Mouse (Mus musculus) erythroblast, adult 5-6 weeks (primary cell): Measurements from ENCODE around the gene Tmem270. TPM values are rescaled to one million over a fixed set of nuclear protein-coding genes. Genes with fewer than 3 reads are reported as not detected.
"Not testable (repeated sequence)": the region's sequence is repeated elsewhere in the genome, so short reads cannot be mapped to it uniquely, and the experiment has no call there.

Experiments used
- ATAC-seq: replicated peaks from 2 replicates; pipeline ENCODE4 v1.8.0; 2016; ENCODE audit warnings: moderate number of reproducible peaks, mild to moderate bottlenecking, moderate TSS enrichment, inconsistent platforms; ENCODE audit not compliant: poor library complexity, low FRiP score, severe bottlenecking
- total RNA-seq, 2 experiments: library from RNA; stranded (forward) in 1 of 2; stranded (reverse) in 1 of 2; fragments of 150-400 nt in 1 of 2; fragments of 200-764, 138-1000 nt in 1 of 2; gene quantifications; 2 replicates each; pipeline versions ENCODE4 v1.2.3 to v1.2.4; 2015 to 2017; ENCODE audit warnings: low replicate concordance in 2 of 2

The Tmem270 gene
- 0.96 TPM in 1 of 2 replicates, not detected in the other for total RNA-seq (2015; ENCODE audit: low replicate concordance)
- total RNA-seq (2017; ENCODE audit: low replicate concordance), result not detected in 2 replicates

DNA sequence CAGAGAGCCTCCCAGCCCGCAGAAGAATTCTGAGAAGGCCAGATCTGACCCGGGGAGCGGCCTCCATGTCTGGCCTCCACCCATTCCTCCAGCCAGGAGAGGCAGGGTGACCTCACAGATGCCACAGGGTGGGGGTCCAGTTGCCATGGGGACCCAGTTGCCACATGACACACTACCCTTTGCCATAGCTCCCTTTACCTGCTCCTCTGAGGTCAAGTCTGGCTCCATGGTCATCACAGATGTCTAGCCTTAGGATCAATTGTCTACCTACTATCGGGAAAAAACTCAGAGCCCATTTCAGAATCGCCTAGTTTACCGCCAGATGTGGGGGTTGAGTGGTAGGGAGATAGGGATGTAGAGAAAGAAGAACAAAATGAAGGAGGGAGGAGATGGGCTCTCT is at the start of gene Tmem270:
TSS of gene Tmem270 (minus strand) at position 101 of the 400 bp plus-strand sequence.
- no peak for ATAC-seq

DNA sequence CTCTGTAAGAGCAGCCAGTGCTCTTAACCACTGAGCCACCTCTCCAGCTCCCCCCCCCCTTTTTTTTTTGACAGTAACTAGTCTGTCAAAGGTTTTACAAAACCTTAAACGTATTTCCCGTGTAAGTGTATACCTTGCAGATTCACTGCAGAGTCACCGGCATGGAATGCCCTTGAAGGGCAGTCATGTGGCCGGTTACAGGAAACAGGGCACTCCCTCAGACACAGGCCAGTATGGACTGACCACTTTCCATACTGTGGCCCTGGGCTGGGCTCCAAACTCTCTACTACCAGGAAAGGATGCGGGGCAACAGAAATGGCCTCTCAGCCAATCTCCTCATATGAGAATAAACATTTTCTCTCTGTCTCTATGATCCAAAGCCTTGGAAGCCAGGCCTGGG is 49.0 kb upstream of the Tmem270 start:
- ATAC-seq, result no peak

DNA sequence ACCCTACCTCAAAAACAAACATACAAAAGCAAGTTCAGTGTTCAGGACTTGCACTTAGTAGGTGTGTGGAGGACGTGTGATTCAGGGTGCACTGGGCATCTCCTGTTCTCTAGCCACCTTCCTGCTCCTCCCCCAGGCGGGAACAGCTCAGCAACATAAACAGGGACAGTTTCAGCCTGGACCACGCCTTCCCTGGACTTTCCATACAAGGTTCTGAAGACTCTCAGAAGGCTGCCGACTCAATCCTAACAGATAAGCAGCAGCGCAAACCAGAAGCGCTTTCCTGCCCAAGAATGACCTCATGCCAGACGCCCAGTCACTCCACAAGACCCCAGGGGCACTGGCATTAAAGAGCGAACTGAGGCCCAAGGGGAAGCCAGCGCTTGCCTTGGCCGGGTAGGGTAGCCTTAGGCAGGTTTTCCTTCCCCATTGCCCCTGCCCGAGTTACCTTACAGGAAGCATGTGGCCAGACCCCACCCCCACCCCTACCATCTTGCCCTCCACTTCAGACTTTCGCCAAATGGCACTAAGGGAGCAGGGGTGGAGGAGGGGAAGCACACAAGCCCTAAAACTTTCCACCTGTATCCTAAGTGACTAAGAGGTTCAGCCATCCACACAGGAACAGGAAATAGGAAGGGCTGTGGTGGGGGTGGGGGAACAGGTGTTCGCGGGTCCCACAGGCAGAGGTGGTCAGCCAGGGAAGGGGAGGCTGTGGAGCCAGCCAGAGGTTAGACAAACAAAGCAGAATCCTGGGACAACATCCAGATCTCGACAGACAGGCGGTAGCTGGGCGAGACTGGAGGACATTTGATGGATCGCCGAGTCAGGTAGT is 44.7 kb upstream of the Tmem270 start:
- 0 out of 2 replicates have a peak, but pooled peaks have one; percentile 42 for ATAC-seq

DNA sequence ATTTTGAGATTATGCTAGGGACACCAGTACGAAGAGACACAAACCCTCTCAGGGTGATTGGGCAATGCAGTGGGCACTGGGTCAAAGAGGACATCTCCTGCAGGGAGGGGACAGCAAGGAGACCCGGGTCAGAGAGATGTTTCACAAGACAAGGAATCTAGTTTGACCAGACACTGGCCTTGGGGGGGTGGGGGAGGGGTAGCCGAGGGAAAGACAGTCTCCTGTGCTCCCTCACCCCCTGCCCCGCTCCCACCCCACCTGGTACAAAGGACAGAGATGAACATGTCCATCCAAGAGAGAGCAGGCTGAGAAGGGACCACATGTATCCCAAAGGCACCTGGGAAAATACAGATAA is 41.5 kb upstream of the Tmem270 start:
- ATAC-seq, result no peak

DNA sequence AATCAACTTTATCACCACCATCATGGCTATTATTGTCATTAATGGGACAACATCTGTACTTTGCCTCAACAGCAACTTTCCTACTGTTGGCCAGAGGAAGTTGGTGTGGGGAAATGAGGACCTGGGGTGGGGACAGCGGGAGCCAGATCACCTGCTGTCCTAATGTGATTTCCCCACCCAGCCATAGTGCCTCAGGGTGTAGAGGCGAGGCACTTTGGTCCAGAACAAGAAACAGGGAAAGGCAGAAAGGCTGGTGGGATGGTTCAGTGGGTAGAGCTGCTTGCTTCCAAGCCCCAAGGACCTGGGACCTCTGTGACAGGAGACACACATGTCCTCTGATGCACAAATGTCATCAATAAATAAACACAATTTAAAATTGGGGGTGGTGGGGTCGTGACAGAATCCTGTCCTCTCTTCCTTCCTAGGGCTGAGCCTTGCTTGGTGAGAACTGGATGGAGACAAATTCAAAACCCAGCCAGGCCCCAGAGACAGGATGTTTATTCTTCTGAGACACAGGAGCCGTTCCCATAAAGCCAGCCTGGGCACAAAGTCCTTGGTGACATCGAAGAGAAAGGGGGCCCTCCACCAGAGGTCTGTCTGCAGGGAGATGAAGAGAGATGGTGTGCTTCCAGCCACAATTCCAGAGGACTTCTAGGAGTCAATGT is 41.0 kb upstream of the Tmem270 start:
- no peak for ATAC-seq

DNA sequence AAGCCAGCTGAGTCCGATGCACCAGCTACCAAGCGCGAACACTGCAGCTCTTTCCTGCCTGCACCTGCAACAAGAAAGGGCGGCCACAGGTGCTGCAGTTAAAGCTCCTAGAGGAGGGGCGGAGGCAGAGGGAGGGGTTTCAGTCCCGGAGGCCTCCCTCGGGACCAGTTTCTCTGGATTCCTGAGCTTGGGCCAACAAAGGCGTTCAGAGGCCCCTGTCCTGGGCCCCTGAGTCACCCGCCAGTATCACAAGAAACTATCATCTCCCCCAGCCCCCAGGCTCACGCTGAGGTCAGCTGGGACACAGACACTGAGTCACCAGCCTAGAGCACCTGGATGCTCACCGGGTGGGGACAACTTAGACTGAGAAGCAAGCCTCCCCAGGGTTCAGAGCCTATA is 40.3 kb upstream of the Tmem270 start, which contains the start of gene Cldn4:
TSS of gene Cldn4 (minus strand) at position 78 of the 399 bp plus-strand sequence.
- ATAC-seq, result no peak

DNA sequence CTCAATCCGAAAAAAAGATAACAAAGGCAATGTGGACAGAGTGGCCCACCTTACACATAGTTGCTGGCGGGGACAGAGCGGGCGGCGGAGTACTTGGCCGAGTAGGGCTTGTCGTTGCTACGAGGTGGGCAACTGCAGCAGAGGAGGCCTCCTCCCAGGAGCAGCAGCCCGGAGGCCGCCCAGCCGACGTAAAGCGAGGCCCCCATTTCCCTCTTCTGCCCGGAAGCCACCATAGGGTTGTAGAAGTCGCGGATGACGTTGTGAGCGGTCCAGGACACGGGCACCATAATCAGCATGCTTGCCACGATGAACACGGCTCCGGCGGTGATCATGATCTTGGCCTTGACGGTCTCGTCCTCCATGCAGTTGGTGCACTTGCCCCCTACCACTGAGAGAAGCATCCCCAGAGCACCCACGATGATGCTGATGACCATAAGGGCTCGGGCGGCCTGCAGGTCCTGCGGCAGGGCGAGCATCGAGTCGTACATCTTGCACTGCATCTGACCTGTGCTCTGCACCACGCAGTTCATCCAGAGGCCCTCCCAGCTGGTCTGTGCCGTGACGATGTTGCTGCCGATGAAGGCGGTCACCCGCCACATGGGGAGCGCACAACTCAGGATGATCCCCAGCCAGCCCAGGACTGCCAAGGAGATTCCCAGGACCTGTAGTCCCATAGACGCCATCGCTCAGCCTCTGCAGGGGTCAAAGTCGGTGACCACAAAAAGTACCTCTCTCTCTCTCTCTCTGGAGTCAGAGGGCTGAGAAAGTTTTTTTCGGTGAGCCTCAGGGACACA is 39.7 kb upstream of the Tmem270 start:
- ATAC-seq, result no peak

DNA sequence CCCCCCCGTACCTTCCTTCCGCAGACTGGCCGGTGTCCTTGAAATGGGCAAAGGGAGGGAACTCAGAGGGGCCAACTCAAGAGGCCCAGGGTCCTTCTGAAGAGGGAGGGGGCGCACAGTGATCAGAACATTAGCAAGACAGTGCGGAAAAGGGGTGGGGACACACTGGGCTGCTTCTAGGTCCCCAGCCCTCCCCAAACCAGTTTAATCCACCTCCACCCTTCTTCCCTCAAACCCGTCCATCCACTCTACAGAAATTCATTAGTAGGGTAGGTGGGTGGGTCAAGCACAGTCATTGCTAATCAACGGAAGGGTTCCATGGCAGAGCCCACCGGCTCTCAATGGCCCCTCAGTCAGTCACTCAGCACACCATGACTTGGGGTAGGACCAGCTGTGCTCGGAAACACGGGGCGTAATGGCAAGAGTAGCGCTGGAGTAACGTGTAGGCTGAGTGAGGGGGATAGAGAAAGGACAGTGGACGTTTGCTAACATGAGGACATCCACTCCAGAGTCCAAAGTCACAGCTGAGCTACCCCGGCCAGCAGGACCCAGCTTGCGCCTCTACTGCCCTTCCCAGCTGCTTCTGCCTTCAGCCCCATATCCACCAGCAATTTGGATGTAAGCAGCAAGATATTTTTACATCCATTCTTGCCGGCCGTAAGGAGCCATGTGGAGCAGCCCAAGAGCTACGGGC is 38.9 kb upstream of the Tmem270 start:
- no peak for ATAC-seq

DNA sequence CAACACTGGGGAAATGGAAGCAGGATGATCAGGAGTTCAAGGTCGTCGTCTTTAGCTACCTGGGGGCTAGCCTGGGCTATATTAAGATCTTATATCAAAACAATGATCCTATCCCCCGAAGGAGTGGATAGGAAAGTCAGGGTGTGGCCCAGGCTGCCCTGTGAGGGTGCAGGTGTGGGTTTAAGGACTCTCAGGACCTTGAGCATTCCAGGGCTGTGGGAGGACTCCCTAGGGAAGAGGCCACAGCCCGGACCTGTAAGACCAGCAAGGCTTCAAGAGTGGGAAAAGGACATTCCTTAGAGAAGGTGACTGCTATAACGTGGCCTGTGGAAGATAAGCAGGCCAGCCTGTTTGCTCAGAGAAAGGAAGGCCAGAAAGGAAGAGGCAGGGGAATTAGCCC is 37.6 kb upstream of the Tmem270 start:
- ATAC-seq, result no peak

DNA sequence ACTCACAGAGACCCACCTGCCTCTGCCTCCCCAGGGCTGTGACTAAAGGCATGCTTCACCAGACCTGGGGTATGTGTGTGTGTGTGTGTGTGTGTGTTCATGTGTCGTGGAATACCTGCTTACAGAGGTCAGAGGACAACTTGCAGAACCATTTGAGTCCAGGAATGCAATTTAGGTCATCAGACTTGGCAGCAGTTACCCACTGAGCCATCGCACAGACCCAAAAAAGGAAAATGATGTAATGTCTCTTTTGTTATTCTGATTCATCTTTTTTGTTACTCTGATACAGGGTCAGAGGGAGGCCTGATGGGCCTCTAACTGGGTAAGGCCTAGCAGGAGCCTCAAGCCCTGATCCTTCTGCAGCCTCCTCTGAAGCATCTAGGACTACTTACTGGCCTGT is 36.2 kb upstream of the Tmem270 start:
- ATAC-seq, result no peak

DNA sequence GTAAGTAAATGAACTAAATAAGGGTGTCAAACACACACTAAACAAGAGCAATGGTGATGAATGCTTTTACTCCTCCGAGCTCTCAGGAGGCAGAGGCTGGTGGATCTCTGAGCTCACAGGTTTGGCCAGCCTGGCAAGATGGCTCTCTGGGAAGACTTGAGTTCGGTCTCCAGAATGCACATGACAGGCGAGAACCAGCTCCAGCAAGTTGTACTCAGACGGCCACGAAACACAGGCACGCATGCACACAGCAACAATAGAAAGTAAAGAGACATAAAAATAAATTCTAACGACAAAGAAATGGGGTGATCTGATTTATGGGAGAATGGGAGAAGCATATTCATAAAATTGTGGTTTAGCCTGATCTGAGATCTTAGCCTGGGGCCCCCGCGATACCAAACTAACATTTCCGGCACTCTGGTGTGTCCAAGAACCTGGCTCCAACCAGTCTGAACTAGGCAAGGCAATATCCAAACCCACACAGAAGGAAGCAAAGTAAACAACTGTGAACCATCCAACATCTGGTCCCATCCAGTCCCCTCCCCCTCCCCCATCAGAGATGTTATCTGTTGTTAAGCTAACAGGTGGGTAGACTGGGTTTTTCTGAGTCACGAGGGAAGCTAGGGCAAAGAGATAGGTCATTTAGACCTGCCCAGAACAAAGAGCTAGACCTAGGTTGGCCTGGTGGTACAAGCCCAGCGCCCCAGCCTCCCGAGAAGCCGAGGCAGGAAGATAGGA is 35.1 kb upstream of the Tmem270 start:
- ATAC-seq, result no peak

DNA sequence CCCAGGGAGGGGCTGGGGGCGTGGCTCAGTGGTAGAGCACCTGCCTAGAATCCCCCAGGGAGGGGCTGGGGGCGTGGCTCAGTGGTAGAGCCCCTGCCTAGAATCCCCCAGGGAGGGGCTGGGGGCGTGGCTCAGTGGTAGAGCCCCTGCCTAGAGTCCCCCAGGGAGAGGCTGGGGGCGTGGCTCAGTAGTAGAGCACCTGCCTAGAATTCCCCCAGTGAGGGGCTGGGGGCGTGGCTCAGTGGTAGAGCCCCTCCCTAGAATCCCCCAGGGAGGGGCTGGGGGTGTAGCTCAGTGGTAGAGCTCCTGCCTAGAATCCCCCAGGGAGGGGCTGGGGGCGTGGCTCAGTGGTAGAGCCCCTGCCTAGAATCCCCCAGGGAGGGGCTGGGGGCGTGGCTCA is 33.0 kb upstream of the Tmem270 start:
- ATAC-seq, result not testable (repeated sequence)

DNA sequence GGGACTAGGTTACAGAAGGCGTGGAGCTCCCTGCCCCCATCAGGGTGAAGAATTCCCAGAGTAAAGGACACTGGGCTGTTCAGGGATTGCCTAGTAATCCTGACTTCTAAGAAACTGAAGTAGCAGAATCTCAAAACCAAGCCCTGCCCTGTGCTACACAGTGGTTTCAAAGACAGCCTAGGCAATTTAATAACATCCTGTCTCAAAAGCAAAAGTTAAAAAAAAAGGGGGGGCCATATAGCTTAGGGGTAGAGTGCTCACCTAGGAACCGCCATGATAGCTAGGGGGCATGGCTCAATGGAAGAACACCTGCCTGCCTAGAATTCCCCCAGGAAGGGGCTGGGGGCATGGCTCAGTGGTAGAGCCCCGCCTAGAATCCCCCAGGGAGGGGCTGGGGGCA is 32.5 kb upstream of the Tmem270 start:
- ATAC-seq, result no peak

DNA sequence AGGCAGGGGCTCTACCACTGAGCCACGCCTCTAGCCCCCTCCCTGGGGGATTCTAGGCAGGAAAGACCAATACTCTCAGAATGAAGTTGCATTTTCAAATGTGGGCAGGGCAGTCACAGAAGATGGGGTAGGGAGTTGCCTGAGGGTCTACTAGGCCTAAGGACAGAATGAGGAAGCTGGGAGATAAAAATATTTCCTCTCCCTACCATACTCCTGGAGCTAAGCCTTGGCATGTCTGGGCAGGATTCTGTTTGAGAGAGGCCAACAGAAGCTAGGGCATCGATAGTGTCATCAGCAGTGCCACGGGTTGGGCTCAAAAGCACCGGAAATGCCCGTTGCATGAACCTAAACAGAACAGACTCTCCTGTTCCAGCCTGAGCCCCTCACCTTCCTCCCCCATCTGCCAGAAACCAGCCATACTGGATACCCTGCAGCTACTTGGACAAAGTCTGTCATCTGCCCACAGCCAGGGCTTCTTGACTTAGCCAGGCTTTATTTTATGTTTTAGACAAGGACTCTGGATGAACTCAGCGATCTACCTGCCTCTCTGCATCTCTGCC is 30.2 kb upstream of the Tmem270 start:
- ATAC-seq, result no peak

DNA sequence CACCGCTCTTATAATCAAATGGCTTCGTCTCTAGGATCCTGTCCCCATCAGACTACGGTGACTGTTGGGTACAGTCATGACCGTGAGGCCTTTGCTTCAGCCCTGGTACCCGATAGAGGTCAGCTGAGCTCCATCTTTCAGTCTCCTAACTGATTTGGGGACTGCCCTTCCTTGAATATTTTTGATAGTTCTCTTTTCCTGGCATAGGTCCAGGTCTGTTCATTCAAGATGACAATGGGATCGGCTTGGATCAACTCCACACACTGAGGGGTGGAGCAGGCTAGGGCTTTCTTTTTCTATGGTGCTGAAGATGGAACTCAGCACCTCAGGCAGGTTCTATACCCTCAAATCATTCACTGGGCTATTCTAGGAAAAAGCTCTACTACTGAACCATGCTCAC is 29.5 kb upstream of the Tmem270 start:
- no peak for ATAC-seq

DNA sequence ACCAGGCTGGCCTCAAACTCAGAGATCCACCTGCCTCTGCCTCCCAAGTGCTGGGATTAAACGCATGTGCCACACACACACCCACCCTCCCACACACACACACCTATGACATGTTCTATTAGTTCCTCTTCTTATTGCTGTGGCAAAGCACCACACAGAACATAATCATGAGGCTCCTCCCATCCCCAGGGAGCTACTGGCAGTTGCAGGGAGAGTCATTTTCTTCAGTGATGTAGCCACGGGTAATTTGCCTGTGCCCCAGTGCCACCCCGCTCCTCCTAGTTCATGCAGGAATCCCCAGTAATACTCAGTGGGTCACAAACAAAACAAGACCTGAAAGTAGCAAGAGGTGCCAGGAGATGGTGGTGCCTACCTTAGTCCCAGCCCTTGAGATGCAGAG is 28.1 kb upstream of the Tmem270 start:
- ATAC-seq, result no peak

DNA sequence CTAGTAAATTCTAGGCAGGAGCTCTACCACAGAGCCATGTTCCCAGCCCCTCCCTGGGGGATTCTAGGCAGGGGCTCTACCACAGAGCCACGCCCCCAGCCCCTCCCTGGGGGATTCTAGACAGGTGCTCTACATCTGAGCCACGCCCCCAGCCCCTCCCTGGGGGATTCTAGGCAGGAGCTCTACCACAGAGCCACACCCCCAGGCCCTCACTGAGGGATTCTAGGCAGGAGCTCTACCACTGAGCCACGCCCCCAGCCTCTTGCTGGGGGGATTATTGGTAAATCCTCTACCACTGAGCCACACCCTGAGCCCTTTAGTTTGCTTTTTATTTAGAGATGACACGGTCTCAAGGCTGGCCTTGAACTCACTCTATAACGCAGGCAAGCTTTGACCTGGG is 27.2 kb upstream of the Tmem270 start:
- not testable (repeated sequence) for ATAC-seq

DNA sequence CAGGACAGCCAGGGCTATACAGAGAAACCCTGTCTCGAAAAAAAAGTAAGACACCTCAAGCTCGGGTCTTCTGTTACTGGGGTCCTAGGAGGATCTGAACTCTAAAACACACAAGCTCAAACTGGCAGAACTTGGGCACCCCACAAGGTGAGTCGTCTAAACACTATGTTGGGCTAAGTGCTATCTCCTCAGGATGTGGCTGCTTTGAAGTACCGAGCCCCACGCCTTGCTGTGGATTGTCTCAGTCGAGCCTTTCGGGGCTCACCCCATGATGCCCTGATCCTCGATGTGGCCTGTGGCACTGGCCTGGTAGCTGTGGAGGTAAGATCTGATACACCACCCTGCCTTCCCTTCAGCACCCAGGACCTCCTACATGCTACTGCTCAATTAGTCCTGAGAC is 26.7 kb upstream of the Tmem270 start:
- 0 out of 2 replicates have a peak, but pooled peaks have one; percentile 21 for ATAC-seq

DNA sequence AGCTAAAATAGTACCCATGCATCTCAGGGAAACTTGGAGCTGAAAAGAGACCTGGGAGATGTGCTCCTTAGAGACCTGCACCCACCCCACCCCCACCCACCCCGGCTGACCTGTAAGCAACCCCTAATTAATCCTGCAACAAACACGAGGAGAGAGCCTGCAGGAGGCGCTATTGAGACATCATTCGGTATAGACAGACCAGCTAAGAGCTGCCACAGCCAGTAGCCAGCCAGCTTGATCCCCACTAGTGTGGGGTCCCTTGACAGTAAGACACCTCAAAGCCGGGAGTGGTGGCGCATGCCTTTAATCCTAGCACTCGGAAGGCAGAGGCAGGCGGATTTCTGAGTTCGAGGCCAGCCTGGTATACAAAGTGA is 26.4 kb upstream of the Tmem270 start:
- ATAC-seq, result peak; percentile 60
